Mouse (Mus musculus): ENCODE measurements around the gene Ahcyl1.

DNA sequence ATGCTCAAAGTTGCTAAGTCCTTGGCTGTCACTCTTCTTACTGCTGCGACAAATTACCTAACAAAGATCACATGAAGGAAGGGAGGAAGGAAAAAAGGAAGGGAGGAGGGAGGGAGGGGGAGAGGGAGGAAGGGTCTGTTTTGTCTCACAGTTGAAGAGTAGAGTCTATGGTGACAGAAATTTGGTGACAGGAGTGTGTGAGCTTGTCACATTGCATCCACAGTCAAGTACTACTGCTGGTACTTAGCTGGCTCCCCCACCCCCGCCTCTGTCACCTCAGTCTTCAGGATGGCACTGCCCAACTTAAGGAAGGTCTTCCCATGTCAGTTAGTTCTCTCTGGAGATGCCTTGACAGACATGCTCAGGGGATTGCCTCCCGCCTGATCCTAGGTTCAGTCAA, 60.1 kb downstream of the Ahcyl1 start:
- no peak for TF ChIP-seq POLR2A (IDR thresholded peaks at IDR 0.05; ENCODE audit: low read depth, low read length)
- no peak for TF ChIP-seq CTCF (IDR thresholded peaks at IDR 0.05; ENCODE audit: borderline replicate concordance, insufficient read depth, low read length)
